Mouse (Mus musculus): ENCODE data around the gene Pdzd8.

Gene Pdzd8

GRCm38 (mm10) chr19:59345658-59346283, at the start of gene Pdzd8:
Gene Pdzd8, minus strand, starts transcription at chr19:59345780.
- DNase-seq (ENCODE audit: low spot score in 2 of 2), result peak; percentile 79 to 86

GRCm38 (mm10) chr19:59393777-59394441, 48.3 kb upstream of the Pdzd8 start:
- DNase-seq (ENCODE audit: low spot score in 2 of 2), result no peak

GRCm38 (mm10) chr19:59388847-59389606, 43.4 kb upstream of the Pdzd8 start:
- DNase-seq (ENCODE audit: low spot score in 2 of 2), result peak; percentile 85 to 93

GRCm38 (mm10) chr19:59388399-59388798, 42.8 kb upstream of the Pdzd8 start:
- peak in 1 of 2 experiments; percentile 5 for DNase-seq (ENCODE audit: low spot score in 2 of 2)

- peak; percentile 19 to 34 for DNase-seq (ENCODE audit: low spot score in 2 of 2)
Observed at GRCm38 (mm10) chr19:59387178-59387577, 41.6 kb upstream of the Pdzd8 start.

- no peak for DNase-seq (ENCODE audit: low spot score in 2 of 2)
Observed at GRCm38 (mm10) chr19:59384582-59385495, 39.3 kb upstream of the Pdzd8 start.

GRCm38 (mm10) chr19:59382416-59382917, 36.9 kb upstream of the Pdzd8 start:
- DNase-seq (ENCODE audit: low spot score in 2 of 2), result no peak

GRCm38 (mm10) chr19:59379995-59380394, 34.4 kb upstream of the Pdzd8 start:
- DNase-seq (ENCODE audit: low spot score in 2 of 2), result no peak

GRCm38 (mm10) chr19:59376481-59376880, 30.9 kb upstream of the Pdzd8 start:
- no peak for DNase-seq (ENCODE audit: low spot score in 2 of 2)

- no peak for DNase-seq (ENCODE audit: low spot score in 2 of 2)
Observed at GRCm38 (mm10) chr19:59374940-59375339, 29.4 kb upstream of the Pdzd8 start.

- DNase-seq (ENCODE audit: low spot score in 2 of 2), result no peak
Observed at GRCm38 (mm10) chr19:59372928-59373327, 27.3 kb upstream of the Pdzd8 start.

GRCm38 (mm10) chr19:59371016-59371415, 25.4 kb upstream of the Pdzd8 start:
- no peak for DNase-seq (ENCODE audit: low spot score in 2 of 2)

GRCm38 (mm10) chr19:59367892-59368291, 22.3 kb upstream of the Pdzd8 start:
- no peak for DNase-seq (ENCODE audit: low spot score in 2 of 2)

- no peak for DNase-seq (ENCODE audit: low spot score in 2 of 2)
Observed at GRCm38 (mm10) chr19:59366724-59367123, 21.1 kb upstream of the Pdzd8 start.

GRCm38 (mm10) chr19:59363666-59364065, 18.1 kb upstream of the Pdzd8 start:
- DNase-seq (ENCODE audit: low spot score in 2 of 2), result no peak

- DNase-seq (ENCODE audit: low spot score in 2 of 2), result no peak
Observed at GRCm38 (mm10) chr19:59362646-59363045, 17.1 kb upstream of the Pdzd8 start.

- DNase-seq (ENCODE audit: low spot score in 2 of 2), result no peak
Observed at GRCm38 (mm10) chr19:59360486-59360896, 14.9 kb upstream of the Pdzd8 start.

- DNase-seq (ENCODE audit: low spot score in 2 of 2), result no peak
Observed at GRCm38 (mm10) chr19:59359202-59359601, 13.6 kb upstream of the Pdzd8 start.

- DNase-seq (ENCODE audit: low spot score in 2 of 2), result no peak
Observed at GRCm38 (mm10) chr19:59357878-59358277, 12.3 kb upstream of the Pdzd8 start.

- no peak for DNase-seq (ENCODE audit: low spot score in 2 of 2)
Observed at GRCm38 (mm10) chr19:59356843-59357595, 11.4 kb upstream of the Pdzd8 start.

GRCm38 (mm10) chr19:59356388-59356787, 10.8 kb upstream of the Pdzd8 start:
- DNase-seq (ENCODE audit: low spot score in 2 of 2), result no peak
